Mouse (Mus musculus) MEL (cell line): ENCODE results near the gene Ttbk2. TPM values are rescaled to one million over a fixed set of nuclear protein-coding genes. Genes with fewer than 3 reads are reported as not detected.

Source experiments
- DNase-seq: peaks from one replicate; pipeline ENCODE4 v3.0.0; 2011; ENCODE audit warnings: low read depth, low spot score
- H3K27ac ChIP-seq: 2 replicates; pipeline ENCODE4 v1.5.1; 2012; ENCODE audit warnings: low read depth, mild to moderate bottlenecking, control low read depth, low read length, moderate library complexity; ENCODE audit not compliant: control insufficient read depth
- H3K27me3 ChIP-seq, 2 experiments: fragments of 150-350 bp in 1 of 2; sonication (generic) in 1 of 2; 2 replicates each; pipeline ENCODE4 v1.6.1; 2012; ENCODE audit warnings: low read length in 2 of 2, mild to moderate bottlenecking in 2 of 2, improper control_type of control experiment in 1 of 2, moderate library complexity in 1 of 2; ENCODE audit not compliant: insufficient read depth in 2 of 2, control insufficient read depth in 1 of 2
- H3K36me3 ChIP-seq, 2 experiments: 2 replicates each; pipeline ENCODE4 v1.6.1; 2012 to 2014; ENCODE audit warnings: low read length in 2 of 2, improper control_type of control experiment in 1 of 2, inconsistent platforms in 1 of 2, mild to moderate bottlenecking in 1 of 2; ENCODE audit not compliant: insufficient read depth in 2 of 2, control insufficient read depth in 1 of 2
- H3K4me1 ChIP-seq, 2 experiments: fragments of 150-350 bp in 1 of 2; sonication (generic) in 1 of 2; 2 replicates each; pipeline ENCODE4 v1.6.1; 2012; ENCODE audit warnings: low read length in 2 of 2, improper control_type of control experiment in 1 of 2, mild to moderate bottlenecking in 1 of 2; ENCODE audit not compliant: insufficient read depth in 2 of 2, control insufficient read depth in 1 of 2
- H3K4me3 ChIP-seq, 2 experiments: fragments of 150-350 bp in 1 of 2; sonication (generic) in 1 of 2; 2 replicates each; pipeline ENCODE4 v1.5.1; 2012; ENCODE audit warnings: low read depth in 2 of 2, low read length in 2 of 2, mild to moderate bottlenecking in 2 of 2, moderate library complexity in 2 of 2, control low read depth in 1 of 2, improper control_type of control experiment in 1 of 2; ENCODE audit not compliant: control insufficient read depth in 1 of 2, insufficient read depth in 1 of 2
- H3K79me2 ChIP-seq: 2 replicates; pipeline ENCODE4 v1.6.1; 2012; ENCODE audit warnings: mild to moderate bottlenecking, low read length, moderate library complexity; ENCODE audit not compliant: control insufficient read depth, poor library complexity, insufficient read depth
- H3K9ac ChIP-seq: 2 replicates; pipeline ENCODE4 v1.6.1; 2012; ENCODE audit warnings: low read depth, mild to moderate bottlenecking, control low read depth, low read length, moderate library complexity; ENCODE audit not compliant: control insufficient read depth, poor library complexity, severe bottlenecking
- H3K9me3 ChIP-seq: fragments of 150-350 bp; sonication (generic); replicated peaks from 2 replicates; pipeline ENCODE4 v1.6.1; 2012; ENCODE audit warnings: mild to moderate bottlenecking, low read length, improper control_type of control experiment, moderate library complexity; ENCODE audit not compliant: insufficient read depth
- BHLHE40 ChIP-seq: IDR thresholded peaks from 2 replicates; pipeline ENCODE4 v1.6.1; 2012; ENCODE audit warnings: low read depth, mild to moderate bottlenecking, inconsistent platforms, low read length, improper control_type of control experiment, borderline replicate concordance
- CHD2 ChIP-seq: IDR thresholded peaks from 2 replicates; pipeline ENCODE4 v1.6.1; 2011; ENCODE audit warnings: low read length, improper control_type of control experiment
- E2F4 ChIP-seq: IDR thresholded peaks from 2 replicates; pipeline ENCODE4 v1.6.1; 2011; ENCODE audit warnings: low read depth, low read length, improper control_type of control experiment, borderline replicate concordance
- ELF1 ChIP-seq: IDR thresholded peaks from 2 replicates; pipeline ENCODE4 v1.6.1; 2014; ENCODE audit warnings: low read depth, mild to moderate bottlenecking, inconsistent platforms, low read length, improper control_type of control experiment, moderate library complexity
- EP300 ChIP-seq, 2 experiments: IDR thresholded peaks; 2 replicates each; pipeline ENCODE4 v1.6.1; 2011; ENCODE audit warnings: improper control_type of control experiment in 2 of 2, low read length in 2 of 2, low read depth in 1 of 2, mild to moderate bottlenecking in 1 of 2
- GABPA ChIP-seq: IDR thresholded peaks from 2 replicates; pipeline ENCODE4 v1.6.1; 2012; ENCODE audit warnings: low read depth, mild to moderate bottlenecking, inconsistent platforms, low read length, improper control_type of control experiment, moderate library complexity
- GATA1 ChIP-seq: IDR thresholded peaks from 2 replicates; pipeline ENCODE4 v1.6.1; 2011; ENCODE audit warnings: low read depth, low read length, improper control_type of control experiment
- KAT2A ChIP-seq: conservative IDR thresholded peaks from 2 replicates; pipeline ENCODE4 v1.6.1; 2012; ENCODE audit warnings: low read depth, low read length, improper control_type of control experiment, inconsistent platforms
- MAFK ChIP-seq: IDR thresholded peaks from 2 replicates; pipeline ENCODE4 v1.6.1; 2011; ENCODE audit warnings: low read depth, mild to moderate bottlenecking, low read length, improper control_type of control experiment, borderline replicate concordance
- MYB ChIP-seq: IDR thresholded peaks from 2 replicates; pipeline ENCODE4 v1.6.1; 2011; ENCODE audit warnings: mild to moderate bottlenecking, low read depth, low read length, improper control_type of control experiment
- NELFE ChIP-seq: IDR thresholded peaks from 2 replicates; pipeline ENCODE4 v1.6.1; 2011; ENCODE audit warnings: low read depth, low read length, improper control_type of control experiment
- NRF1 ChIP-seq: IDR thresholded peaks from 2 replicates; pipeline ENCODE4 v1.6.1; 2014; ENCODE audit warnings: low read depth, mild to moderate bottlenecking, inconsistent platforms, low read length, improper control_type of control experiment, moderate library complexity; ENCODE audit not compliant: poor library complexity, insufficient read depth, severe bottlenecking
- POLR2AphosphoS2 ChIP-seq: IDR thresholded peaks from 2 replicates; pipeline ENCODE4 v1.6.1; 2011; ENCODE audit warnings: low read length, improper control_type of control experiment
- POLR2AphosphoS5 ChIP-seq: IDR thresholded peaks from 2 replicates; pipeline ENCODE4 v1.6.1; 2012; ENCODE audit warnings: low read depth, borderline replicate concordance, mild to moderate bottlenecking, inconsistent platforms, low read length, moderate library complexity, mixed read lengths
- RCOR1 ChIP-seq: IDR thresholded peaks from 2 replicates; pipeline ENCODE4 v1.6.1; 2012; ENCODE audit warnings: low read depth, mild to moderate bottlenecking, inconsistent platforms, low read length, improper control_type of control experiment
- SIN3A ChIP-seq: IDR thresholded peaks from 2 replicates; pipeline ENCODE4 v1.6.1; 2012; ENCODE audit warnings: low read length, improper control_type of control experiment, inconsistent platforms
- SMC3 ChIP-seq: IDR thresholded peaks from 2 replicates; pipeline ENCODE4 v1.6.1; 2011; ENCODE audit warnings: low read depth, low read length, improper control_type of control experiment
- TBP ChIP-seq: IDR thresholded peaks from 2 replicates; pipeline ENCODE4 v1.8.0; 2011; ENCODE audit warnings: low read depth, low read length, improper control_type of control experiment
- TCF12 ChIP-seq: IDR thresholded peaks from 2 replicates; pipeline ENCODE4 v1.6.1; 2014; ENCODE audit warnings: low read depth, mild to moderate bottlenecking, inconsistent platforms, low read length, improper control_type of control experiment, moderate library complexity
- UBTF ChIP-seq: IDR thresholded peaks from 2 replicates; pipeline ENCODE4 v1.6.1; 2012; ENCODE audit warnings: low read depth, mild to moderate bottlenecking, inconsistent platforms, low read length, improper control_type of control experiment, moderate library complexity, borderline replicate concordance; ENCODE audit not compliant: insufficient read depth
- USF1 ChIP-seq: IDR thresholded peaks from 2 replicates; pipeline ENCODE4 v1.6.1; 2014; ENCODE audit warnings: low read depth, mild to moderate bottlenecking, inconsistent platforms, low read length, improper control_type of control experiment, moderate library complexity
- ZC3H11A ChIP-seq: IDR thresholded peaks from 2 replicates; pipeline ENCODE4 v1.6.1; 2012; ENCODE audit warnings: low read depth, mild to moderate bottlenecking, inconsistent platforms, low read length, improper control_type of control experiment
- ZMIZ1 ChIP-seq: IDR thresholded peaks from 2 replicates; pipeline ENCODE4 v1.6.1; 2012; ENCODE audit warnings: low read depth, mild to moderate bottlenecking, inconsistent platforms, low read length, improper control_type of control experiment, moderate library complexity
- polyA plus RNA-seq, 2 experiments: library from polyadenylated mRNA; stranded (reverse) in 1 of 2; unstranded in 1 of 2; fragments of >175 nt in 1 of 2; fragments of >200 nt in 1 of 2; gene quantifications; 2 replicates each; pipeline versions ENCODE4 v1.2.1 to v1.2.4; 2012; ENCODE audit warnings: low replicate concordance in 2 of 2, low read depth in 1 of 2; ENCODE audit not compliant: insufficient read length in 2 of 2, insufficient read depth in 1 of 2, missing spikeins in 1 of 2
- total RNA-seq: library from RNA; depleted of rRNA; stranded (reverse); fragments of 300-350 nt; gene quantifications from 2 replicates; pipeline ENCODE4 v1.2.3, GENCODE M21; 2012

The Ttbk2 gene
- total and polyA plus RNA-seq, 3 experiments, result 2.1 to 3.0 TPM; not detected in 1

DNA sequence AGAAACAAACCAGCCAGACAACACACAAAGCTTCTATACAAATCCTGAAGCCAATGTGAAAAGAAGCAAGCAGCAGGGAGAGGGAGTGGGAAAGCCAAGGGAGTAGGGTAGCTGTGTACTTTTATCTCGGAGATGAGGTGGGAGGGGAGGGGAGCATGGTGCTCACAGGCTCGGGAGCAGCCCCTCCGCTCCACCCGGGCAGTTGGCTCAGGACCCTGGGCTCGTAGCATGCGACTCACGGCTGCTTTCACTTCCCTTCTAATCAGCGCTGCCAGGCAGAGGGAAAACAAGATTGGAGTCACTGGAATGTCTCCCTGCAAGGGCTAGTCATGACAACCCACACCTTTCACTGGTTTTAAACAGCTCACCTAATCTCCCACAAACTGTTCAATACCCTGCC is 127.9 kb downstream of the Ttbk2 start:
- Histone ChIP-seq H3K4me1 (no peaks in the 10 kb centered on the region), H3K9ac (no peak overlapping the region), H3K36me3 (peaks cover 0 to 11% of the 10 kb centered on the region in 2 experiments; a peak in 2 of 4 replicates), H3K27me3 (no peaks in the 10 kb centered on the region), H3K4me3 (no peak overlapping the region), H3K9me3 (no peaks in the 10 kb centered on the region), H3K79me2 (no peaks in the 10 kb centered on the region), H3K27ac (no peak overlapping the region)
- no peak for DNase-seq
- TF ChIP-seq USF1 (no peak), ZC3H11A (no peak), MAFK (no peak), NRF1 (no peak), POLR2AphosphoS2 (no peak), NELFE (no peak), SMC3 (no peak), GATA1 (no peak), EP300 (IDR thresholded peaks at IDR 0.05; ENCODE audit: low read depth in 1 of 2, low read length in 2 of 2) (no peak)

DNA sequence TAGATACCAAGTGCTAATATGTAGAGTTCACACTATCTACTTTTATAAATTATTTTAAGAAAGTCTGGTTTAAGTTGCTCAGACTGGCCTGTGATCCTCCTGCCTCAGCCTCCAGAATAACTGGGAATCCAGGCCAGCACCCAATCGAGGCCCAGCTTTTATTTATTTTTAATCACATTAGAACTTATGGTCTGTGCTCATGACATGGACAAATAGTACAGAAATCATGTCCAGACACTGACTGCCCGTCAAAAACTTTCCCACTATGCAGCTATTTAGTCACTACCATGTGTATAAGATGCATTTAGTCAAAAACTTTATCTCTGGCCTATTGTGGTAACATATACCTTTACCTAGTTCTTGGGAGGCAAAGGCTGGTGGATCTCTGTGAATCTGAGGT is 128.5 kb downstream of the Ttbk2 start:
- Histone ChIP-seq H3K27ac (no peak overlapping the region), H3K36me3 (peaks cover 0 to 11% of the 10 kb centered on the region in 2 experiments; a peak in 2 of 4 replicates), H3K9me3 (no peaks in the 10 kb centered on the region), H3K79me2 (no peaks in the 10 kb centered on the region), H3K9ac (no peak overlapping the region), H3K27me3 (no peaks in the 10 kb centered on the region), H3K4me1 (no peaks in the 10 kb centered on the region), H3K4me3 (no peak overlapping the region)
- TF ChIP-seq RCOR1 (no peak), BHLHE40 (no peak), ZMIZ1 (no peak), CHD2 (no peak), UBTF (no peak), MAFK (no peak), TBP (no peak), NRF1 (no peak), EP300 (IDR thresholded peaks at IDR 0.05; ENCODE audit: low read depth in 1 of 2, low read length in 2 of 2) (no peak), MYB (no peak), TCF12 (no peak), USF1 (no peak), E2F4 (no peak), ZC3H11A (no peak), GABPA (no peak), KAT2A (no peak), ELF1 (no peak), POLR2AphosphoS5 (no peak), SMC3 (no peak), SIN3A (no peak)
- DNase-seq, result no peak
